Mouse (Mus musculus) adrenal gland (tissue): ENCODE data around the gene Edem1.

Source experiments
- intact Hi-C: fragments of 180-260 bp; cut with DNase I; formaldehyde crosslinking; loops from one replicate; pipeline ENCODE4 v1.15.1; 2025

The Edem1 gene

GRCm38 (mm10) chr6:108870421-108870820, 42.0 kb downstream of the Edem1 start:
- intact Hi-C loops = no loop called here

- intact Hi-C loops = no loop called here
Observed at GRCm38 (mm10) chr6:108871251-108871650, 42.8 kb downstream of the Edem1 start.

- intact Hi-C loops = no loop called here
Observed at GRCm38 (mm10) chr6:108875344-108875743, 46.9 kb downstream of the Edem1 start.

- intact Hi-C loops = no loop called here
Observed at GRCm38 (mm10) chr6:108876052-108876451, 47.6 kb downstream of the Edem1 start.

DNA sequence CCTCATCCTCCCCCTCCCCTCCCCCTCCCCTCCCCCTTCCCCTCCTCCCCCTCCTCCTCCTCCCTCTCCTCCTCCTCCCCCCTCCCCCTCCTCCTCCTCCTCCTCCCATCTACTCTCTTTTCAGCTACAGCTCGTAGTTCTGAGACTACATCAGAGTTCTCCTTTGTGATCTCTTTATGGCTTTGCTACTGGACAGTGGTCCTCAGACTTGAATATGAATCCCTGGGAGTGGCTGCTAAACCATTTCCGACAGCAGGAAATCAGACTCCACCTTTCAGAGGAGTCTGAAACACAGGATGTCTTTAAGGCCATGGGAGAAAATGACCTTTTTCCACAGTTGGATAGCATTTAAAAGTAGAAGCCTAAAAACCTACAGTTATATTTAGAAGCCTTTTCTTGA, 48.0 kb downstream of the Edem1 start:
- intact Hi-C loops = no loop called here

DNA sequence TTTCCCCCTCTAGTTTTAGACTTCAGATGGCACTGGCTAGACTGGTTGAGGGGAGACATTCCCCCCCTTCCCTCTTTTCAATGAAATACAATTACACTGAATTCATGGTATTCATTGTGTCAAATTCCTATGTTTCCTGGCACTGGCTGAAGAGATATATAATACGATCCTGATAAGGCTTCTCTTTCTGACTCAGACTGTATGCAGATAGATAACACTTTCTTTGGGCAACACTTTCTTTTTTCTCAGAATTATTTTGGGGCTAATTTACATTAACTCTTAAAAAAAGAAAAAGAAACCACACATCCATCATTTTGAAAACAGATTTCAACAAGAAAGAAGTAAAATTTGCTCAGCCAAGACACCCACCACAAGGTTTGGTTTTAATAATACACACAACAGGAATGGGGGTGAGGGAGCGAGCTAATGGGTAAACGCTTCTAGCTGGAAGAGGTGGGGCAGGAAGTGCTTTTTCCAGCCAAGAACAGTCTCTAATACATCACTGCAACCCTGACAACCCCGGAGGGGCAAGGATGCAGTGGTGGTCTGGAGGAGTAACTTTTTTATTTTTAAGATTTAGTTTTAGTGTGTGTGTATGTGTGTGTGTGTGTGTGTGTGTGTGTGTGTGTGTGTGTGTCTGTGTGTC, 52.0 kb downstream of the Edem1 start:
- intact Hi-C loops = no loop called here

- intact Hi-C loops = no loop called here
Observed at GRCm38 (mm10) chr6:108881074-108881473, 52.6 kb downstream of the Edem1 start.

GRCm38 (mm10) chr6:108883826-108884225, 55.4 kb downstream of the Edem1 start:
- intact Hi-C loops = no loop called here

GRCm38 (mm10) chr6:108884603-108885002, 56.2 kb downstream of the Edem1 start:
- intact Hi-C loops = no loop called here

GRCm38 (mm10) chr6:108886346-108886745, 57.9 kb downstream of the Edem1 start:
- intact Hi-C loops = no loop called here

DNA sequence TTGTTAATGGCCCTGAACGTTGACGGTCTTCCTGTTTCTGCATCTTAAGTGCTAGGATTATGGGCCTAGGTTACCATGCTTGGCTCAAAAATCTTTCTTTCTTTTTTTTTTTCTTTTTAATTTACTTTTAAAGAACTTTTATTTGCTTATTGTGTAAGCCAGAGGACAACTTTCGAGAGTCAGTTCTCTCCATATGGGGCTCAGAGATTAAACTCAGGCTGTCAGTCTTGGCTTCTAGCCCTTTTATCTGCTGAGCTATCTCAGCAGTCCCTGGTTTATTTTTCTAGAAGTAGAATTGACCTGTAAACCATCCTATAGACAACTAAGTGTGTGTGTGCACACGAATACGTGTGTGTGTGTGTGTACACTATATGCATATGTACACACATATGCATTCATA, 64.1 kb downstream of the Edem1 start:
- intact Hi-C loops = no loop called here

- intact Hi-C loops = no loop called here
Observed at GRCm38 (mm10) chr6:108895129-108895528, 66.7 kb downstream of the Edem1 start.

GRCm38 (mm10) chr6:108895976-108896375, 67.5 kb downstream of the Edem1 start:
- intact Hi-C loops = no loop called here

- intact Hi-C loops = no loop called here
Observed at GRCm38 (mm10) chr6:108896525-108897087, 68.2 kb downstream of the Edem1 start.

DNA sequence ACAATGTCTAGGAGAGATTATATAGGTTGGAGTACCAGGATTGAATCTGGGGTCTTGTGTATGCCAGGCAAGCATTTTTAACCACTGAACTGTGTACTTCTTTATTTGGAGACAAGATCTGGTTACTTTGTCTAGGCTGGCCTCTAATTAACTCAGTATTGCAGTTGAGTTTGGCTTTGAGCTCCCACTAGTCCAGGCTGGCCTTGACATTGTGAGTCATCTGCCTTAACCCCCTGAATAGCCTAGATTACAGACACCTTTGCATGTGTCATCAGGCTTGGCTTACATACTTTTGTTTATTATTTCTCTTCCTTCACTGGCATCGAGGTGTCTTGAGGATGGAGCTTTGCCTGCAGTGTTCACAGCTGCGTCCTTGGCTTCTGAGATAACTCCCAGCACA, 70.8 kb downstream of the Edem1 start:
- intact Hi-C loops = no loop called here

DNA sequence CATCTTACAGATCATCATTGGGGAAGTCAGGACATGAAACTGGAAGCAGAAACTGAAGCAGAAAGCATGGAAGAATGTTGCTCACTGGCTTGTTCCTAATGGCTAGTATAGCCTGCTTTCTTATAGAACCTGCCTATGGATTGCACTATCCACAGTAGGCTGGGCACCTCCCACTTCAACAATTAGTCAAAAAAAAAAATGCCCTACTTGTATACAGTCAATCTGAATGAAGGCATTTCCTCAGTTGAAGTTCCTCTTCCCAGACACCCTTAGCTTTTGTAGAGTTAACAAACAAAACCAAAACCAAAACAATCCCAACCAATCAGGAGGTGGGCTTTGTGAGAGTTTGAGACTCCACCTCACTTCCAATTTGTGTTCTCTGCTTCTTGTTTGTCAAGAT, 73.7 kb downstream of the Edem1 start:
- intact Hi-C loops = no loop called here

GRCm38 (mm10) chr6:108903280-108903679, 74.8 kb downstream of the Edem1 start:
- intact Hi-C loops = no loop called here

GRCm38 (mm10) chr6:108906539-108906938, 78.1 kb downstream of the Edem1 start:
- intact Hi-C loops = no loop called here
